Mouse (Mus musculus) c-Kit-positive CD71-positive TER-119-positive erythroid progenitor cells, embryonic 14.5 days (primary cell): ENCODE data around the gene Cntn3.
"Not testable (repeated sequence)": the region's sequence is repeated elsewhere in the genome, so short reads cannot be mapped to it uniquely, and the experiment has no call there.

Source experiments
- DNase-seq: peaks from one replicate; pipeline ENCODE4 v3.0.0-alpha.2; 2013; ENCODE audit warnings: low spot score

Gene Cntn3

GRCm38 (mm10) chr6:102573001-102573400 lies at the start of gene Cntn3:
Cntn3 (minus strand) TSS chr6:102573101.
- not testable (repeated sequence) for DNase-seq

- DNase-seq, result no peak
These were observed 27.9 kb upstream of the Cntn3 start for GRCm38 (mm10) chr6:102600773-102601172.

- no peak for DNase-seq
These were observed 24.9 kb upstream of the Cntn3 start for GRCm38 (mm10) chr6:102597756-102598155.

GRCm38 (mm10) chr6:102590151-102590550 lies 17.2 kb upstream of the Cntn3 start:
- DNase-seq, result no peak

GRCm38 (mm10) chr6:102589311-102589710 lies 16.4 kb upstream of the Cntn3 start:
- DNase-seq, result no peak

- no peak for DNase-seq
These were observed 13.2 kb upstream of the Cntn3 start for GRCm38 (mm10) chr6:102586056-102586455.

- no peak for DNase-seq
These were observed 10.7 kb upstream of the Cntn3 start for GRCm38 (mm10) chr6:102583578-102583977.

- DNase-seq, result no peak
These were observed 5.4 kb downstream of the Cntn3 start for GRCm38 (mm10) chr6:102567496-102567895.

GRCm38 (mm10) chr6:102565228-102565627 lies 7.7 kb downstream of the Cntn3 start:
- DNase-seq, result no peak

GRCm38 (mm10) chr6:102564011-102564731 lies 8.7 kb downstream of the Cntn3 start:
- DNase-seq, result no peak

- no peak for DNase-seq
These were observed 9.5 kb downstream of the Cntn3 start for GRCm38 (mm10) chr6:102563431-102563830.

GRCm38 (mm10) chr6:102557521-102557920 lies 15.4 kb downstream of the Cntn3 start:
- no peak for DNase-seq

GRCm38 (mm10) chr6:102556497-102556896 lies 16.4 kb downstream of the Cntn3 start:
- DNase-seq, result peak; percentile 45

- no peak for DNase-seq
These were observed 17.0 kb downstream of the Cntn3 start for GRCm38 (mm10) chr6:102555814-102556437.

- DNase-seq, result no peak
These were observed 17.7 kb downstream of the Cntn3 start for GRCm38 (mm10) chr6:102555067-102555657.

- no peak for DNase-seq
These were observed 31.1 kb downstream of the Cntn3 start for GRCm38 (mm10) chr6:102541633-102542412.

- DNase-seq, result peak; percentile 18
These were observed 37.3 kb downstream of the Cntn3 start for GRCm38 (mm10) chr6:102535599-102535998.

- no peak for DNase-seq
These were observed 49.9 kb downstream of the Cntn3 start for GRCm38 (mm10) chr6:102523037-102523436.

GRCm38 (mm10) chr6:102520977-102521376 lies 51.9 kb downstream of the Cntn3 start:
- DNase-seq, result no peak

- no peak for DNase-seq
These were observed 57.7 kb downstream of the Cntn3 start for GRCm38 (mm10) chr6:102515231-102515630.

GRCm38 (mm10) chr6:102512085-102512484 lies 60.8 kb downstream of the Cntn3 start:
- no peak for DNase-seq

- no peak for DNase-seq
These were observed 87.4 kb downstream of the Cntn3 start for GRCm38 (mm10) chr6:102485509-102485908.
